Mouse (Mus musculus) spleen, postnatal 10 days (tissue): ENCODE data around the gene Plin5.
"Not testable (repeated sequence)": the region's sequence is repeated elsewhere in the genome, so short reads cannot be mapped to it uniquely, and the experiment has no call there.

Source experiments
- DNase-seq, 2 experiments: peaks; one replicate each; pipeline ENCODE4 v3.0.0; 2021 to 2022; ENCODE audit warnings: low spot score in 2 of 2

The Plin5 gene

GRCm38 (mm10) chr17:56074097-56074826 is 43.1 kb downstream of the Plin5 start:
- DNase-seq, result peak; percentile 76 to 92

- DNase-seq, result no peak
Observed at GRCm38 (mm10) chr17:56072243-56072642, 45.2 kb downstream of the Plin5 start.

GRCm38 (mm10) chr17:56071126-56071525 is 46.3 kb downstream of the Plin5 start:
- DNase-seq, result no peak

DNA sequence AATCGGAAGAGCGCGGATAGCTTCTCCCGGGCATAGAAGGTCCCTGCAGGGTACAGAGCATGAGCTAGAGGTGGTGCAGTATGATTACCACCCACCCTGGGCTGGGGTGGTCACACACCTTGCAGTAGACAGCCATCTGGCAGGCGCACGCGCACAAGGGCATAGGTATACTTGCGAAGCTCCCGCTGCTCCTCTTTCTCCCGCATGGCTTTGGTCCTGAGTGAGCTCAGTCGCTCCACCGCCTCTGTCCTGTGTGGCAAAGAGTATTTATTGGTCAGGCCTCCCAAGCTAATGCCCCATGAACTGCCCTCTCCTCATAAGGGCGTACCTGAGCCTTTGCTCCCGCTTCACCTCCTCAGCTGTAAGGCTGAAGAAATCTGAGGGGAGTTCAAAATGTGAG is 48.3 kb downstream of the Plin5 start:
- no peak for DNase-seq

DNA sequence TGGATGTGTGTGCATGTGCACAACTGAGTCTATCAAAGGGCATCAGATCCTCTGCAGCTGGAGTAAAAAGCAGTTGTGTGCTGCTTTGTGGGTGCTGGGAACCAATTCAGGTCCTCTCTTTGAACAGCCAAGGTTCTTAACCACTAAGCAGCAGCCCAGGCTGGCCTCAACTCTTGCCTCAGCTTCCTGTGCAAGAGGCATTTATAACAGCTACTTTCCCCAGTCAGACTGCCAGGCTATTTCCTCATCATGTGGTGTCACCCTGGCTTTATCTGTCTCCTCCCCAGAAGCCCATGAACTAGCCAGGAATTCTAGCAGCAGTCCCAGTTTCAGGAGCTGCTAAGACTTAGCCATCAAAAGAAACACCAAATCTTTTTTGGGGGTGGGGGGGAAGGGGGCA is 50.9 kb downstream of the Plin5 start:
- DNase-seq, result no peak

DNA sequence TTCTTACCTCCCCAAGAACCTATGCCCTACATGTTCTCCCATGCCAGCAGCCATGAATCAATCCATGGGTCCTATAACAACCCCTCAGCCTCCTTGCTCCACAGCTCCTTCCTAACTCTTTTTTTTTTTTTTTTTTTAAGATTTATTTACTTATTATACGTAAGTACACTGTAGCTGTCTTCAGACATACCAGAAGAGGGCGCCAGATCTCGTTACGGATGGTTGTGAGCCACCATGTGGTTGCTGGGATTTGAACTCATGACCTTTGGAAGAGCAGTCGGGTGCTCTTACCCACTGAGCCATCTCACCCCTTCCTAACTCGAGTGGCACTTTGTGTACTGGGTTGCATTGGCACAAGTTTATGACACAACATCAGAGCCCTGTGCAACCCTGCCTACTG is 51.7 kb downstream of the Plin5 start:
- not testable (repeated sequence) for DNase-seq

DNA sequence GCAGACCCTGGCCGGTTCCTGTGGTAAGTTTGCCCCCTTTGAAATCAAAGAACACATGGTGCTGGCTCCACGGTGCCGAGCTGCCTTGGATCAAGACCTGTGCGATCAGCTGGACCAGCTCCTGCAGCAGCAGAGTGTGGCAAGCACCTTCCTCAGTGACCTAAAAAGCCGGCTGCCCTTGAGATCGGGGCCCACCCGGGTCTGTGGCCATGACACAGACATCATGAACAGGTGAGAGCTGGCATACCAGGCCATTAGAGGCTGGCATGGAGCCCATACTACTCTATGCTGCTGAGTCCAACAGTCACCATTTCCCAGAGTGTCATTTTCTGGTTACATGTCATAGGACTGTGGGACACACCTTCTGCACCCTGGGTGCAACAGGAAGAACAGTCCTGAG is 55.3 kb downstream of the Plin5 start:
- no peak for DNase-seq
